Mouse (Mus musculus) neural tube, embryonic 15.5 days (tissue): ENCODE measurements around the gene Pmpca. TPM values are rescaled to one million over a fixed set of nuclear protein-coding genes. Genes with fewer than 3 reads are reported as not detected.

Source experiments
- ATAC-seq: fragments of 200-750 bp; cut with Nextera tagmentation; 2 replicates; pipeline ENCODE4 v1.8.0; 2017; ENCODE audit warnings: mild to moderate bottlenecking, moderate TSS enrichment, moderate library complexity; ENCODE audit not compliant: low FRiP score
- H3K27ac ChIP-seq: fragments of 300-500 bp; sonication (generic); replicated peaks from 2 replicates; pipeline ENCODE4 v1.5.1; 2015; ENCODE audit warnings: mild to moderate bottlenecking, inconsistent platforms
- H3K27me3 ChIP-seq: fragments of 300-500 bp; sonication (generic); replicated peaks from 2 replicates; pipeline ENCODE4 v1.6.1; 2015; ENCODE audit warnings: inconsistent platforms
- H3K36me3 ChIP-seq: fragments of 300-500 bp; sonication (generic); 2 replicates; pipeline ENCODE4 v1.6.1; 2015; ENCODE audit warnings: inconsistent platforms
- H3K4me1 ChIP-seq: fragments of 300-500 bp; sonication (generic); 2 replicates; pipeline ENCODE4 v1.6.1; 2015; ENCODE audit warnings: inconsistent platforms
- H3K4me2 ChIP-seq: fragments of 300-500 bp; sonication (generic); 2 replicates; pipeline ENCODE4 v1.6.1; 2015; ENCODE audit warnings: inconsistent platforms, mild to moderate bottlenecking, moderate library complexity
- H3K4me3 ChIP-seq: fragments of 300-500 bp; sonication (generic); replicated peaks from 2 replicates; pipeline ENCODE4 v1.5.1; 2015; ENCODE audit warnings: mild to moderate bottlenecking, inconsistent platforms
- H3K9ac ChIP-seq: fragments of 300-500 bp; sonication (generic); replicated peaks from 2 replicates; pipeline ENCODE4 v1.6.1; 2015; ENCODE audit warnings: mild to moderate bottlenecking, inconsistent platforms
- H3K9me3 ChIP-seq: fragments of 300-500 bp; sonication (generic); replicated peaks from 2 replicates; pipeline ENCODE4 v1.6.1; 2016; ENCODE audit warnings: inconsistent platforms
- WGBS: fragments of 180-500 bp; shearing (Covaris S2); methylation state at CpG from one replicate; pipeline ENCODE4 v1.1.7; 2015; ENCODE audit warnings: mixed read lengths; 5-methylcytosine and 5-hydroxymethylcytosine counted together
- polyA plus RNA-seq: library from polyadenylated mRNA; unstranded; fragments of >200 nt; fragmentation: Nextera tagmentation; extraction: Ambion mirVana; gene quantifications from 2 replicates; pipeline ENCODE4 v1.2.1, GENCODE M21; 2015

Pmpca gene
- polyA plus RNA-seq, 1 experiment from 2014 or later, result 95.3 TPM

- no peak overlapping the region for H3K4me2 ChIP-seq
- WGBS, result 84% methylated on average over 4 of the region's 4 CpGs
- H3K9ac ChIP-seq, result 0 out of 2 replicates have a peak overlapping the region, but pooled peaks have one; percentile 4
- H3K27me3 ChIP-seq, result no peaks in the 10 kb centered on the region
- peaks cover 30% of the 10 kb centered on the region for H3K4me1 ChIP-seq
- no peak overlapping the region for H3K27ac ChIP-seq
- no peaks in the 10 kb centered on the region for H3K9me3 ChIP-seq
- no peak for ATAC-seq
- H3K4me3 ChIP-seq, result no peak overlapping the region
- H3K36me3 ChIP-seq, result peaks cover 81% of the 10 kb centered on the region
Observed at GRCm38 (mm10) chr2:26437221-26437620, 48.1 kb downstream of the Pmpca start.

GRCm38 (mm10) chr2:26438373-26438772 is 49.2 kb downstream of the Pmpca start:
- WGBS, result 87% methylated on average over 7 of the region's 7 CpGs
- Histone ChIP-seq H3K9me3 (no peaks in the 10 kb centered on the region), H3K27ac (no peak overlapping the region), H3K4me2 (no peak overlapping the region), H3K4me3 (no peak overlapping the region), H3K9ac (0 out of 2 replicates have a peak overlapping the region, but pooled peaks have one; percentile 5), H3K27me3 (no peaks in the 10 kb centered on the region), H3K36me3 (peaks cover 69% of the 10 kb centered on the region), H3K4me1 (peaks cover 39% of the 10 kb centered on the region)
- no peak for ATAC-seq

- Histone ChIP-seq H3K4me3 (no peak overlapping the region), H3K36me3 (peaks cover 58% of the 10 kb centered on the region), H3K27ac (no peak overlapping the region), H3K4me2 (no peak overlapping the region), H3K4me1 (peaks cover 50% of the 10 kb centered on the region), H3K9me3 (no peaks in the 10 kb centered on the region), H3K27me3 (no peaks in the 10 kb centered on the region), H3K9ac (no peak overlapping the region)
- 97% methylated on average over 6 of the region's 6 CpGs for WGBS
- no peak for ATAC-seq
Observed at GRCm38 (mm10) chr2:26439671-26440070, 50.5 kb downstream of the Pmpca start.

- peaks cover 44% of the 10 kb centered on the region for H3K36me3 ChIP-seq
- H3K4me2 ChIP-seq, result no peak overlapping the region
- no peak overlapping the region for H3K9ac ChIP-seq
- no peak for ATAC-seq
- WGBS, result 99% methylated on average over 4 of the region's 4 CpGs
- H3K4me1 ChIP-seq, result peaks cover 53% of the 10 kb centered on the region
- no peaks in the 10 kb centered on the region for H3K9me3 ChIP-seq
- no peak overlapping the region for H3K4me3 ChIP-seq
- no peaks in the 10 kb centered on the region for H3K27me3 ChIP-seq
- H3K27ac ChIP-seq, result no peak overlapping the region
Observed at GRCm38 (mm10) chr2:26441261-26441660, 52.1 kb downstream of the Pmpca start.

- no peak for ATAC-seq
- no peak overlapping the region for H3K4me2 ChIP-seq
- H3K9ac ChIP-seq, result no peak overlapping the region
- H3K9me3 ChIP-seq, result no peaks in the 10 kb centered on the region
- 74% methylated on average over 5 of the region's 5 CpGs for WGBS
- H3K4me1 ChIP-seq, result peaks cover 56% of the 10 kb centered on the region
- H3K27ac ChIP-seq, result no peak overlapping the region
- no peaks in the 10 kb centered on the region for H3K27me3 ChIP-seq
- peaks cover 44% of the 10 kb centered on the region for H3K36me3 ChIP-seq
- H3K4me3 ChIP-seq, result no peak overlapping the region
Observed at GRCm38 (mm10) chr2:26441688-26442087, 52.5 kb downstream of the Pmpca start.

GRCm38 (mm10) chr2:26442843-26443242 is 53.7 kb downstream of the Pmpca start:
- Histone ChIP-seq H3K4me1 (peaks cover 59% of the 10 kb centered on the region), H3K27ac (no peak overlapping the region), H3K36me3 (peaks cover 40% of the 10 kb centered on the region), H3K4me3 (no peak overlapping the region), H3K27me3 (no peaks in the 10 kb centered on the region), H3K9me3 (no peaks in the 10 kb centered on the region), H3K9ac (no peak overlapping the region), H3K4me2 (peak overlapping the region; percentile 66)
- no peak for ATAC-seq
- WGBS, result 72% methylated on average over 1 of the region's 1 CpGs

GRCm38 (mm10) chr2:26443876-26444275 is 54.7 kb downstream of the Pmpca start:
- Histone ChIP-seq H3K4me2 (peak overlapping the region; percentile 66), H3K27me3 (no peaks in the 10 kb centered on the region), H3K4me3 (peak overlapping the region; percentile 68), H3K4me1 (peaks cover 59% of the 10 kb centered on the region), H3K9me3 (no peaks in the 10 kb centered on the region), H3K27ac (no peak overlapping the region), H3K36me3 (peaks cover 30% of the 10 kb centered on the region), H3K9ac (peak overlapping the region; percentile 74)
- WGBS, result 57% methylated on average over 3 of the region's 3 CpGs
- ATAC-seq, result no peak

GRCm38 (mm10) chr2:26444368-26444767 is 55.2 kb downstream of the Pmpca start:
- Histone ChIP-seq H3K36me3 (peaks cover 25% of the 10 kb centered on the region), H3K4me1 (peaks cover 59% of the 10 kb centered on the region)

GRCm38 (mm10) chr2:26444946-26445665 is 56.0 kb downstream of the Pmpca start, which contains the start of gene Sec16a:
Sec16a (minus strand) TSS chr2:26445216.
- WGBS, result under 1% methylated on average over 60 of the region's 61 CpGs
- peak within 1 kb of the TSS; percentile 68 for H3K4me3 ChIP-seq
- peak; percentile 95 for ATAC-seq
- H3K4me1 ChIP-seq, result peaks cover 64% of the 10 kb centered on the region
- peak within 1 kb of the TSS; percentile 74 for H3K9ac ChIP-seq
- H3K27me3 ChIP-seq, result no peaks in the 10 kb centered on the region
- peak within 1 kb of the TSS; percentile 94 for H3K27ac ChIP-seq
- H3K36me3 ChIP-seq, result peaks cover 17% of the 10 kb centered on the region
- H3K4me2 ChIP-seq, result peak within 1 kb of the TSS; percentile 93
- no peaks in the 10 kb centered on the region for H3K9me3 ChIP-seq

More at GRCm38 (mm10) chr2:26444368-26444767, 55.2 kb downstream of the Pmpca start:
- Histone ChIP-seq H3K9ac (peak overlapping the region; percentile 74), H3K4me3 (peak overlapping the region; percentile 68), H3K9me3 (no peaks in the 10 kb centered on the region), H3K27ac (peak overlapping the region; percentile 88), H3K4me2 (peak overlapping the region; percentile 66), H3K27me3 (no peaks in the 10 kb centered on the region)
- ATAC-seq, result no peak
- WGBS, result 6% methylated on average over 15 of the region's 15 CpGs

GRCm38 (mm10) chr2:26445666-26446445 is 56.7 kb downstream of the Pmpca start:
- Histone ChIP-seq H3K36me3 (peaks cover 10% of the 10 kb centered on the region), H3K27me3 (no peaks in the 10 kb centered on the region), H3K9ac (peak overlapping the region; percentile 70), H3K4me2 (peak overlapping the region; percentile 93), H3K4me3 (peak overlapping the region; percentile 68), H3K4me1 (peaks cover 64% of the 10 kb centered on the region), H3K27ac (peak overlapping the region; percentile 94), H3K9me3 (no peaks in the 10 kb centered on the region)
- WGBS, result under 1% methylated on average over 44 of the region's 44 CpGs
- ATAC-seq, result peak; percentile 93

- peaks cover 62% of the 10 kb centered on the region for H3K4me1 ChIP-seq
- ATAC-seq, result no peak
Observed at GRCm38 (mm10) chr2:26446671-26447070, 57.5 kb downstream of the Pmpca start.

More at GRCm38 (mm10) chr2:26446671-26447070, 57.5 kb downstream of the Pmpca start:
- H3K27me3 ChIP-seq, result no peaks in the 10 kb centered on the region
- H3K4me3 ChIP-seq, result peak overlapping the region; percentile 68
- no peaks in the 10 kb centered on the region for H3K9me3 ChIP-seq
- peak overlapping the region; percentile 94; the same call in 1 of the 2 replicates for H3K27ac ChIP-seq
- peaks cover 2% of the 10 kb centered on the region for H3K36me3 ChIP-seq
- H3K9ac ChIP-seq, result peak overlapping the region; percentile 70
- peak overlapping the region; percentile 93 for H3K4me2 ChIP-seq
- 67% methylated on average over 4 of the region's 4 CpGs for WGBS
